Mouse (Mus musculus) heart, postnatal 0 days (tissue): ENCODE data around the gene Sass6. TPM values are rescaled to one million over a fixed set of nuclear protein-coding genes. Genes with fewer than 3 reads are reported as not detected.
A peak's percentile ranks its signal among the peaks of the same experiment; 100 is the strongest.

Source experiments
- ATAC-seq: fragments of 200-750 bp; cut with Nextera tagmentation; 2 replicates; pipeline ENCODE4 v1.8.0; 2017; ENCODE audit warnings: low read depth, moderate number of reproducible peaks, moderate library complexity; ENCODE audit not compliant: insufficient read depth
- DNase-seq: peaks from one replicate; pipeline ENCODE4 v3.0.0-alpha.2; 2016; ENCODE audit warnings: low spot score
- H3K27ac ChIP-seq: fragments of 300-500 bp; sonication (generic); 2 replicates; pipeline ENCODE4 v1.5.1; 2014; ENCODE audit warnings: low read depth, mild to moderate bottlenecking
- H3K27me3 ChIP-seq: fragments of 300-500 bp; sonication (generic); 2 replicates; pipeline ENCODE4 v1.6.1; 2014; ENCODE audit warnings: low read length, mixed read lengths; ENCODE audit not compliant: control insufficient read depth, insufficient read depth
- H3K36me3 ChIP-seq: fragments of 300-500 bp; sonication (generic); replicated peaks from 2 replicates; pipeline ENCODE4 v1.6.1; 2014; ENCODE audit warnings: low read length, mixed read lengths; ENCODE audit not compliant: control insufficient read depth, insufficient read depth
- H3K4me1 ChIP-seq: fragments of 300-500 bp; sonication (generic); 2 replicates; pipeline ENCODE4 v1.6.1; 2014; ENCODE audit warnings: antibody characterized with exemption; ENCODE audit not compliant: control insufficient read depth, insufficient read depth
- H3K4me2 ChIP-seq: fragments of 300-500 bp; sonication (generic); 2 replicates; pipeline ENCODE4 v1.6.1; 2014; ENCODE audit warnings: low read depth, mild to moderate bottlenecking, low read length, moderate library complexity
- H3K4me3 ChIP-seq: fragments of 300-500 bp; sonication (generic); 2 replicates; pipeline ENCODE4 v1.5.1; 2014; ENCODE audit warnings: low read depth, low read length
- H3K9ac ChIP-seq: fragments of 300-500 bp; sonication (generic); replicated peaks from 2 replicates; pipeline ENCODE4 v1.6.1; 2014; ENCODE audit warnings: low read depth, low read length, mixed read lengths
- H3K9me3 ChIP-seq: fragments of 300-500 bp; sonication (generic); replicated peaks from 2 replicates; pipeline ENCODE4 v1.6.1; 2016; ENCODE audit warnings: low read length; ENCODE audit not compliant: control insufficient read depth
- CTCF ChIP-seq: IDR thresholded peaks from 2 replicates; pipeline ENCODE4 v1.5.1; 2016; ENCODE audit warnings: antibody characterized with exemption, control low read depth, low read depth
- EP300 ChIP-seq: IDR thresholded peaks from 2 replicates; pipeline ENCODE4 v1.6.1; 2016; ENCODE audit warnings: antibody characterized with exemption, low read depth
- WGBS: fragments of 180-500 bp; shearing (Covaris S2); extraction: QIAGEN DNeasy Blood & Tissue Kit; methylation state at CpG from one replicate; pipeline ENCODE4 v1.1.7; 2014; 5-methylcytosine and 5-hydroxymethylcytosine counted together
- polyA plus RNA-seq: library from polyadenylated mRNA; unstranded; fragments of >200 nt; fragmentation: Nextera tagmentation; extraction: Ambion mirVana; gene quantifications from 2 replicates; pipeline ENCODE4 v1.2.1, GENCODE M21; 2015
- total RNA-seq: library from RNA; depleted of rRNA; stranded (reverse); fragments of >200 nt; gene quantifications from 2 replicates; pipeline ENCODE4 v1.2.3, GENCODE M21; 2014; ENCODE audit warnings: low replicate concordance

Sass6 gene
- total and polyA plus RNA-seq, 2 experiments from 2014 or later, result 1.6 to 4.8 TPM

GRCm38 (mm10) chr3:116563095-116563492, 31.7 kb upstream of the Sass6 start:
- H3K9ac ChIP-seq, result peak overlapping the region; percentile 66
- DNase-seq, result no peak
- H3K9me3 ChIP-seq, result peaks cover 6% of the 10 kb centered on the region; the same call in 1 of the 2 replicates
- peak overlapping the region; percentile 56 for H3K4me3 ChIP-seq
- peaks cover 24% of the 10 kb centered on the region for H3K36me3 ChIP-seq
- H3K27me3 ChIP-seq, result no peaks in the 10 kb centered on the region
- ATAC-seq, result peak; percentile 49
- peak overlapping the region; percentile 96 for H3K27ac ChIP-seq
- no peak for TF ChIP-seq EP300
- no peak for TF ChIP-seq CTCF
- peak overlapping the region; percentile 57 for H3K4me2 ChIP-seq
- WGBS, result 12% methylated on average over 7 of the region's 7 CpGs
- peaks cover 15% of the 10 kb centered on the region; the same call in 1 of the 2 replicates for H3K4me1 ChIP-seq

- Histone ChIP-seq H3K9ac (no peak overlapping the region), H3K27ac (no peak overlapping the region), H3K4me2 (no peak overlapping the region), H3K36me3 (peaks cover 43% of the 10 kb centered on the region), H3K27me3 (no peaks in the 10 kb centered on the region), H3K4me1 (no peaks in the 10 kb centered on the region), H3K9me3 (peaks cover 6% of the 10 kb centered on the region; the same call in 1 of the 2 replicates), H3K4me3 (no peak overlapping the region)
- no peak for DNase-seq
- TF ChIP-seq EP300 (no peak), CTCF (no peak)
- WGBS, result 51% methylated on average over 2 of the region's 2 CpGs
- ATAC-seq, result no peak
These were observed 24.2 kb upstream of the Sass6 start for GRCm38 (mm10) chr3:116570628-116571027.

- Histone ChIP-seq H3K4me3 (no peak overlapping the region), H3K36me3 (peaks cover 39% of the 10 kb centered on the region), H3K9ac (no peak overlapping the region), H3K4me1 (no peaks in the 10 kb centered on the region), H3K9me3 (no peaks in the 10 kb centered on the region), H3K27me3 (no peaks in the 10 kb centered on the region), H3K4me2 (no peak overlapping the region), H3K27ac (no peak overlapping the region)
- DNase-seq (peak; percentile 13), ATAC-seq (no peak)
- WGBS, result 50% methylated on average over 3 of the region's 3 CpGs
- TF ChIP-seq EP300 (no peak), CTCF (peak; percentile 53)
These were observed 17.5 kb upstream of the Sass6 start for GRCm38 (mm10) chr3:116577286-116577685.

GRCm38 (mm10) chr3:116582201-116582600, 12.6 kb upstream of the Sass6 start:
- H3K4me2 ChIP-seq, result no peak overlapping the region
- no peak overlapping the region for H3K27ac ChIP-seq
- 78% methylated on average over 9 of the region's 9 CpGs for WGBS
- DNase-seq, result no peak
- H3K4me3 ChIP-seq, result no peak overlapping the region
- ATAC-seq, result no peak
- no peaks in the 10 kb centered on the region for H3K9me3 ChIP-seq
- H3K27me3 ChIP-seq, result no peaks in the 10 kb centered on the region
- no peak overlapping the region for H3K9ac ChIP-seq
- H3K36me3 ChIP-seq, result peaks cover 75% of the 10 kb centered on the region
- TF ChIP-seq CTCF (no peak), EP300 (no peak)
- H3K4me1 ChIP-seq, result no peaks in the 10 kb centered on the region

- Histone ChIP-seq H3K27ac (peak overlapping the region; percentile 90), H3K9me3 (no peaks in the 10 kb centered on the region), H3K36me3 (peaks cover 25% of the 10 kb centered on the region), H3K9ac (peak overlapping the region; percentile 84), H3K4me3 (peak overlapping the region; percentile 98), H3K27me3 (no peaks in the 10 kb centered on the region), H3K4me2 (peak overlapping the region; percentile 88), H3K4me1 (peaks cover 7% of the 10 kb centered on the region)
- DNase-seq (peak; percentile 32), ATAC-seq (peak; percentile 59)
- 1% methylated on average over 22 of the region's 22 CpGs for WGBS
- no peak for TF ChIP-seq EP300
- TF ChIP-seq CTCF, result no peak
These were observed 580 bp upstream of the Sass6 start for GRCm38 (mm10) chr3:116594076-116594727.

- WGBS, result 6% methylated on average over 10 of the region's 10 CpGs
- Histone ChIP-seq H3K36me3 (peaks cover 12% of the 10 kb centered on the region), H3K4me3 (peak overlapping the region; percentile 98), H3K4me1 (peaks cover 7% of the 10 kb centered on the region), H3K9ac (peak overlapping the region; percentile 84), H3K27me3 (no peaks in the 10 kb centered on the region), H3K4me2 (peak overlapping the region; percentile 88), H3K27ac (no peak overlapping the region), H3K9me3 (no peaks in the 10 kb centered on the region)
- TF ChIP-seq EP300, result no peak
- ATAC-seq (no peak), DNase-seq (no peak)
These were observed 815 bp downstream of the Sass6 start for GRCm38 (mm10) chr3:116595603-116595991.
